Mouse (Mus musculus): ENCODE results near the gene Olfr270.

Gene Olfr270

GRCm38 (mm10) chr4:52964247-52964646 lies at the start of gene Olfr270:
Gene Olfr270 (plus strand): TSS chr4:52964547.
- no peak for DNase-seq

GRCm38 (mm10) chr4:52916659-52917310 lies 47.6 kb upstream of the Olfr270 start:
- no peak for DNase-seq

GRCm38 (mm10) chr4:52917311-52917688 lies 47.0 kb upstream of the Olfr270 start:
- DNase-seq: no peak

DNA sequence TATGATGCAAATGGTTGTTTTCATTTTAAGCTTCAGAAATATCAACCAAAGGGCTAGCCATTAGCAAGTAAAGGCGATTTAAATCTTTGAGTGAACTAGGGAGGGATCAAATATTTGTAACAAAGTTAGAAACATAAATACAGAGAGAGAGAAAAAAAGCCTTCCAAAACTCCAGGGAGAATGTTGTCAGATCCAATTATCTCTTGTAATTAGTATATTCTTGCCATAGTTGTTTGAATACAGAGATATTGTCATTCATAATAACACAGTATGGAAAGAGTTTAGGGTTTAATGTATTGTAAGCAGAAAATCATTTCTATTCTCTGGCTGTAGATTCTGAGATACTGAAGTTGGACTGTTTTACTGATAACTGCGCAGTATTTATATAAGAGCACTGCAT lies 45.3 kb upstream of the Olfr270 start, which contains the start of gene Olfr272:
Gene Olfr272, minus strand, starts transcription at position 101 of the 400 bp plus-strand sequence.
- no peak for DNase-seq

DNA sequence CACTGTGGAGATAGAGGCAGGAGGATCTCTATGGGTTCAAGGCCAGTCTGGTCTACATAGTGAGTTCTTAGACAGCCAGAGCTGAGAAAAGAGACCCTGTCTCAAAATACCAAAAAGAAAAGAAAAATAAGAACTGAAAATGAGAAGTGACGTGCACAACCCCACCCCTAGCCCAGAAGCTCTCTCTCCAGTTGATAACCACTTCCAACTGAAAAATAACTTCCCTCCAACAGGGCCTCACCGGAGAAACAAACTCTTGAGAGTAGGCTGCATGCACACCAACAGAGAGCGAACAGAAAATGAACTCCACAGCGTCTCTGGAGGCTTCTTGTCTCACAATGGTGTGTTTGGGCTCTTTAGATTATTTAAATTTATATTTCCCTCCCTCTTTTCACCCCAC lies 33.9 kb upstream of the Olfr270 start:
- DNase-seq: no peak

DNA sequence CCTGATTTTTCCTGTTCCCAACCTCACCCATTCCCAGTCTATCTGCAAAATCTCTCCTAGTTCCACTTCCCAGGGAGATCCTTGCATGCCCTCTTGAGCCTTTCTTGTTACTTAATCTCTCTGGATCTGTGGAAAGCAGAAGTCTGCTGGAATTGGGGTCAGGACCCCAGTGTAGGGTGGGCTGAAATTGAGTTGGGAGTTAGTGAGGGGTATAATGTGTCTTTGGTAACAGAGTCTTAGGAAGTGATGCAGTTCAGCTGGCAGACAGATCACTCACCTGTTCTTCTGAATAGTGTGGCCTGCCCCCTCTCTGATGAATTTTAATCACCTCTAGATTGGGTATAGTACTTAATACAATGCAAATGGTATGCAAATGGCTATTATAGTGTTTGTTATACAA lies 17.7 kb upstream of the Olfr270 start:
- DNase-seq: no peak

DNA sequence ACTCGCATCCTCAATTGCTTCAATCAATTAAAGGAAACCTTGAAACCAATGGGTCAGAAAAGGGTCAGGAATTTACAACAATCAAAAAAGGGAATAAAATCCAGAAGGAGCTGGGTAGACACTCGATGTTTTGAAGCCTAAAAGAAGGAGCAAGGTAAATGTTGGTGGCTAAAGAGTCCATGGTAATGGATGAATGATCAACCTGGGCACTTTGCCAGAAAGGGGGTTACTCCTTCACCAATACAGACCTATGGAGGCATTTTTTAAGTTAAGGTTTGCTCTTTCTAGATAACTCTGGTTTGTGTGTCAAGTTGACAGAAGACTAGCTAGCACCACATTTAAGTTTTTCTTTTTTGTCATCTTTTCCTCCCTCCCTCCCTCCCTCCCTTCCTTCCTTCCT lies 15.3 kb upstream of the Olfr270 start:
- no peak for DNase-seq

DNA sequence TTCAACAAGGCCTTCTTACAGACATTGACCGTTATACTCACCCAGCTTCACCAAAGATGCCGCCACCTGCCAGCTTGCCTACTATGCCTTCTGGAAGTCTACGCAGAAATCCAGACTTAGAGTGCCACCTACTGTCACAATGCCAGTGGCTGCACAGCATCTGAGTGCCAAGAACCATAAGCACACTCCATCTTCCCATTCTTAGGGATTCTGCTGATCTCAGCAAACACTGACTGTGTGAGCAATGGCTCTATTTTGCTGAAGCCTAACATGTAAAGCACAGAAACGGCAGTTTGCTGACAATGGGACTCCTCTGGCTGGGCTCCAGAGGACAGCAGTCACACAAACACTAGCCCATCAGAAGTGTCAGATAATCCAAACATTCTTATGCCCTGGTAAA lies 5.7 kb upstream of the Olfr270 start:
- DNase-seq: peak; percentile 54

DNA sequence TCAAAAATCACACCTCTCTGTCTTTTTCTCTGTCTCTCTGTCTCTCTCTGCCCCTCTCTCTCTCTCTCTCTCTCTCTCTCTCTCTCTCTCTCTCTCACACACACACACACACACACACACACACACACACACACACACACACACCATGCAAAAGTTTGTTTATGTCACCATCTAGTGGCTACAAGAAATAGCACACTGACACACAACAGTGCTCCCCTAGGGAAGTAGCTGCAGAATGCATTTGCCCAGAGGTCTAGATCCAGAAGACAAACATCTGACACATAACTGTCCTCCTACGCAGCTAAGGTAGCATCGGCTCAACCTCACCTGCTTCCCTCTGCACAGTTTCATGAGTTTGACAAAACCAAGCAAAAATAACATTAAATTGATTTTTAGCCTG lies 20.9 kb downstream of the Olfr270 start:
- DNase-seq: peak; percentile 47

- DNase-seq: no peak
Measured at GRCm38 (mm10) chr4:52986266-52986665, 21.9 kb downstream of the Olfr270 start.

DNA sequence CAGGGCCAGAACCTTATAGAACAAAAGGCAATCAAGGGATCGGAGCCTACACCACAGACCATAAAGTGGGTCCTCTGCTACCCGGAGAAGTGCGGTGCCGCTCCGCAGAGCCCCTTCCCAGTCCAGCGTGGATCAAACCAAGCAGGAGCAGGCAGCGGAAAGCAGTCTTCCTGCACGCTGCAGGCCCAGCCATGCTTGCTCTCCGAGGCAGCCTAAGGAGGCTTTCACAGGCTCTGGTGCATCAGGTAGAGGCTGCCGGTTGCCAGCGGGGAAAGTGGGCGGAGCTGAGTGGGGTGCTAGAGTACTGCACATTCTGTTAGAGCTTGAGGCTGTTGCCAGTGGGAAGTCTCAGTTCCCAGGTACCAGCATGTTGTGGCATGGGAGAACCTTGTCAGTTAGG lies 24.9 kb downstream of the Olfr270 start, which contains the start of gene Nipsnap3a:
Gene Nipsnap3a, plus strand, starts transcription at position 25 of the 400 bp plus-strand sequence.
- DNase-seq: peak; percentile 46

GRCm38 (mm10) chr4:52999449-52999848 lies 35.1 kb downstream of the Olfr270 start:
- no peak for DNase-seq

GRCm38 (mm10) chr4:53000154-53000553 lies 35.8 kb downstream of the Olfr270 start:
- no peak for DNase-seq

DNA sequence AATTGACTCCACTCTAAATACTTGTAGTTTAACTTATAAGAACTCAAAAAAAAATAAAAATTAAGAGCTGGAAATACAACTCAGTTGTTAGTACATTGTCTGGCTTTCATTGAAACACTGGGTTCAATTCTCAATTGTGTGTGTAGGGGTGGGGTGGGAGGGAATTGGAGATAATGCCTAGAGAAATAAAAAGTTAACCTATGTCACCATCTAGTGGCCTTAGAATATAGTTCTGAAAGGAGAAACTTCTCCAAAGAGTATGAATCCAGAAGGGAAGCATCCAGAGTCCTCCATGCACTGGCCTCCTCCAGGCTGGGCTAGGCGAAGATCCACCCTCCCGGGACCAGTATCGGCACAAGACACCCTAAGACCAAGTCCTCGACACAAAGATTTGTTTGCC lies 44.8 kb downstream of the Olfr270 start:
- peak; percentile 37 for DNase-seq

DNA sequence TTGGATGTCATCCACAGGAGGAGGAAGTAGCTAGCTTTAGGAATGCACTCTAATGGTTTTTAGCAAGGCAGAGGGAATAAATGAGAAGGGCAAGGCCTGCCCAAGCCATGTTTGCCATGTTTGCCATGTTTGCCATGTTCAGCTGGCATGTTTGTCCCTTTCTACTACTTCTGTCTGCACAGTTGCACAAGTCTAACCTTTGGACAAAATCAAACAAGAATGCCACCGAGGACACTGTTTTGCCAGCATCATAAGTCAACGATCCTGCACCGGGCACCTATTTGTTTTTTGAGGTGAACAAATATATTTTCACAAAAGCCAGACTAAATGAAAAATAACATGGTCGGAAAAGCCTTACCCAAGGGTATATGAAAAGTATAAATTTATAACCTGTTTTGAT lies 45.5 kb downstream of the Olfr270 start:
- DNase-seq: no peak

DNA sequence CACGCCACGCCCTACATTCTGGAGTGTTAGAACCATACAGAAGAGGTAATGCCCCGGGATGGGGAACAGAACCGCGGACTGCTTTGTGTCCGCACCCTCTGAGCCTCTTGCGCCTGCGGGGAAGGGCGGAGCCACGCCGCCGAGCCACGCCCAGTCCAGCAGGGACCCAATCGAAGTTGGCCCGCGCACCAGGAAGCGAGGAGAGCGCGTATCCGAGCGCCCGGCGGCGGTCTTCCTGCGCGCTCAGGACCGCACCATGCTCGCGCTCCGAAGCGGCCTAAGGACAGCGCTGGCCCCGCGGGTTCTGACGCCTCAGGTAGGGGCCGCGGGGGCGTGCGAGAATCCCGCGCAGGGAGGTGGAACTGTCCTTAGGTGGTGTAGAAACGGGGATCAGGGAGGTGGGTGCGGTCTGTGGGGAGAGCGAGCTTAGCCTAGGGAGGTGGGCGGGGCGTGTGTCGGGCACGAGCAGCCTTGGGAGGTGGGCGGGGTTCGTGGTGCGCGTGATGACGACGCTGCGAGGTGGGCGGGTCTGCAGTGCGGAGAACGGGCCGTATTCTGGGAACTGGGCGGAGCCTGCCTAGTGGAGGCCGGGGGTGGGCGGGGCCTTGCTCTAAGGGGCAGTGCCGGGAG lies 47.5 kb downstream of the Olfr270 start, which contains the start of gene Nipsnap3b:
Gene Nipsnap3b, plus strand, starts transcription at position 149 of the 630 bp plus-strand sequence.
- DNase-seq: peak; percentile 99

- no peak for DNase-seq
Measured at GRCm38 (mm10) chr4:53014421-53014820, 50.1 kb downstream of the Olfr270 start.

GRCm38 (mm10) chr4:53015024-53015423 lies 50.7 kb downstream of the Olfr270 start:
- no peak for DNase-seq

- no peak for DNase-seq
Measured at GRCm38 (mm10) chr4:53018392-53018791, 54.0 kb downstream of the Olfr270 start.
